Comparison of ENCODE assay signal across 8 mouse cellular contexts in the genomic region with DNA sequence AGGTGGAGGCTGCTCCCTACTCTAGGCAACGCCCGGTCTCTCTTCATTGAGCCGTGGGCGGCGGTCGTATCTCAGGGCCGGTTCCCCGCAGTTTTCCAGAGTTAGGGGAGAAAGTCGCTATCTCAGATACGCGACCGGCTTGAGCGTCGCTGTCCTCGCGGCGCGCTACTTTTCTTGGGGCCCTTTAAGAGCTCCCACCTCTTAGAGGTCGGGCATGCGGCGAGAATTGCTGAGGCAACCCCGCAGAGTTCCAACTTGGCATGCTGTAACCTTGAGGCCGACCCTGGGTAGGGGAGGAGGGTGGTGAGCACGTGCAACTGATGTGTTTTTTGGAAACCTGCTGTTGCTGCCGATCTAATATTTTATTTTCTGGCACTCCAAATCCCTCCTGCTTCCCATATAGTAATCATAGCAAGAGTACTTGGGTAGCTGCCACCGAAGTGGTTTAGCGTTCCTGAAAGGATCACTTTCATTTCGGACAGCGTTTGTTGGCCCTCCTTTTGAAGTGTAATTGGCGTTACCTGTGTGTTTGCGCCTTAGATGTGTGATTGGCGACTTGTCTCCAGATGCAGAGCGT. TPM values are rescaled to one million over a fixed set of nuclear protein-coding genes. Genes with fewer than 3 reads are reported as not detected.
A peak's percentile ranks its signal among the peaks of the same experiment; 100 is the strongest.
DNase-seq lines count a peak whose midpoint lies in the region; ATAC-seq and TF ChIP-seq lines count a peak whose summit lies in the region.

No protein-coding gene starts in this region.

- peak overlapping the region; percentile 95 for H3K4me3 ChIP-seq in lung, adult 2 months (replicated peaks; ENCODE audit: extremely low read depth, low read depth, low read length)
- peak overlapping the region; percentile 70 for H3K4me3 ChIP-seq in brown adipose tissue, adult 24 weeks (ENCODE audit: insufficient read depth, low read depth, low read length)
- H3K4me3 ChIP-seq in hindbrain, embryonic 15.5 days, result peak overlapping the region; percentile 93
- H3K4me3 ChIP-seq in midbrain, embryonic 10.5 days, result peak overlapping the region; percentile 84

- WGBS in lung, adult 2 months, result 2% methylated on average over 33 of the region's 33 CpGs
- 2% methylated on average over 33 of the region's 33 CpGs for WGBS in hindbrain, embryonic 15.5 days
- 3% methylated on average over 33 of the region's 33 CpGs for WGBS in midbrain, embryonic 10.5 days

- peak; percentile 86 for ATAC-seq in hindbrain, embryonic 15.5 days (ENCODE audit: low FRiP score, low read depth)

- 0 out of 2 replicates have a peak, but pooled peaks cover 7% of the 10 kb centered on the region for H3K27me3 ChIP-seq in hindbrain, embryonic 15.5 days
- no peaks in the 10 kb centered on the region for H3K27me3 ChIP-seq in midbrain, embryonic 10.5 days (ENCODE audit: low read depth, poor library complexity, severe bottlenecking)

- peaks cover 7% of the 10 kb centered on the region; the same call in 1 of the 2 replicates for H3K4me1 ChIP-seq in lung, adult 2 months (ENCODE audit: control insufficient read depth, insufficient read depth, low read length)
- no peaks in the 10 kb centered on the region for H3K4me1 ChIP-seq in brown adipose tissue, adult 24 weeks (ENCODE audit: control insufficient read depth, insufficient read depth, insufficient read length, low read length)
- H3K4me1 ChIP-seq in hindbrain, embryonic 15.5 days (replicated peaks), result peaks cover 16% of the 10 kb centered on the region
- H3K4me1 ChIP-seq in midbrain, embryonic 10.5 days, result peaks cover 12% of the 10 kb centered on the region

- no peak for DNase-seq in lung, adult 2 months
- no peak for DNase-seq in lung, postnatal 10 days
- no peak for DNase-seq in midbrain, embryonic 10.5 days (ENCODE audit: low spot score)
- DNase-seq in cerebellum, adult 9-11 months, result no peak
- DNase-seq in retina, embryonic 14.5 days (ENCODE audit: low spot score), result no peak
- no peak for DNase-seq in retina, postnatal 1 day

- no peak for TF ChIP-seq CTCF in lung, adult 2 months (IDR thresholded peaks at IDR 0.05; ENCODE audit: insufficient read depth, low read length)

- TF ChIP-seq POLR2A in lung, adult 2 months (IDR thresholded peaks at IDR 0.05; ENCODE audit: borderline replicate concordance, extremely low read depth, low read depth, low read length), result no peak

- H3K36me3 ChIP-seq in hindbrain, embryonic 15.5 days, result peaks cover 19% of the 10 kb centered on the region
- H3K36me3 ChIP-seq in midbrain, embryonic 10.5 days, result peaks cover 33% of the 10 kb centered on the region

- peak overlapping the region; percentile 65 for H3K9ac ChIP-seq in hindbrain, embryonic 15.5 days

- H3K9me3 ChIP-seq in hindbrain, embryonic 15.5 days, result no peaks in the 10 kb centered on the region
- no peaks in the 10 kb centered on the region for H3K9me3 ChIP-seq in midbrain, embryonic 10.5 days (replicated peaks)

- 0 out of 2 replicates have a peak overlapping the region, but pooled peaks have one; percentile 9 for H3K27ac ChIP-seq in brown adipose tissue, adult 24 weeks (replicated peaks; ENCODE audit: low read depth, low read length)
- H3K27ac ChIP-seq in hindbrain, embryonic 15.5 days (replicated peaks), result peak overlapping the region; percentile 61
- H3K27ac ChIP-seq in midbrain, embryonic 10.5 days (replicated peaks), result peak overlapping the region; percentile 82

- H3K4me2 ChIP-seq in hindbrain, embryonic 15.5 days, result peak overlapping the region; percentile 81

RNA-seq across cellular contexts. Expression of a gene that starts 0.5 kb away (rescaled TPM):
- polyA plus RNA-seq in lung, adult 2 months (2012; rRNA removed), result 4.8 and 8.4 TPM in 2 replicates
- 25.0 and 28.5 TPM in 2 replicates for polyA plus RNA-seq in brown adipose tissue, adult 24 weeks (2012; ENCODE audit: insufficient read depth, insufficient read length, missing spikeins)
- polyA plus RNA-seq in hindbrain, embryonic 15.5 days (2015; fragmentation: Nextera tagmentation; extraction: Ambion mirVana), result 56.6 and 56.9 TPM in 2 replicates
- polyA plus RNA-seq in midbrain, embryonic 10.5 days (2016; fragmentation: Nextera tagmentation; extraction: Ambion mirVana), result 68.3 and 71.5 TPM in 2 replicates

RNA-seq across cellular contexts. Expression of a gene that starts 20.5 kb away (rescaled TPM):
- 0.07 and 0.13 TPM in 2 replicates for polyA plus RNA-seq in lung, adult 2 months (2012; rRNA removed)
- polyA plus RNA-seq in brown adipose tissue, adult 24 weeks (2012; ENCODE audit: insufficient read depth, insufficient read length, missing spikeins), result not detected in 2 replicates
- 0.06 TPM in 1 of 2 replicates, not detected in the other for polyA plus RNA-seq in hindbrain, embryonic 15.5 days (2015; fragmentation: Nextera tagmentation; extraction: Ambion mirVana)
- polyA plus RNA-seq in midbrain, embryonic 10.5 days (2016; fragmentation: Nextera tagmentation; extraction: Ambion mirVana), result not detected in 2 replicates

RNA-seq across cellular contexts. Expression of a gene that starts 30.5 kb away (rescaled TPM):
- 5.5 and 9.3 TPM in 2 replicates for polyA plus RNA-seq in lung, adult 2 months (2012; rRNA removed)
- polyA plus RNA-seq in brown adipose tissue, adult 24 weeks (2012; ENCODE audit: insufficient read depth, insufficient read length, missing spikeins), result 32.3 and 53.2 TPM in 2 replicates
- polyA plus RNA-seq in hindbrain, embryonic 15.5 days (2015; fragmentation: Nextera tagmentation; extraction: Ambion mirVana), result 57.7 and 61.8 TPM in 2 replicates
- polyA plus RNA-seq in midbrain, embryonic 10.5 days (2016; fragmentation: Nextera tagmentation; extraction: Ambion mirVana), result 44.3 and 49.8 TPM in 2 replicates

Comparison
In these comparisons a context has a peak if more than half of its experiments do, and no peak if none do; other contexts are left out.
1. H3K27ac ChIP-seq: peak in every context shown above with its lines; median percentile 82 in midbrain, embryonic 10.5 days; 61 in hindbrain, embryonic 15.5 days; 9 in brown adipose tissue, adult 24 weeks.